Mouse (Mus musculus): ENCODE results near the gene Dgkd. TPM values are rescaled to one million over a fixed set of nuclear protein-coding genes. Genes with fewer than 3 reads are reported as not detected.

Dgkd gene
- polyA plus RNA-seq, 1 experiment from 2014 or later: 9.1 TPM

DNA sequence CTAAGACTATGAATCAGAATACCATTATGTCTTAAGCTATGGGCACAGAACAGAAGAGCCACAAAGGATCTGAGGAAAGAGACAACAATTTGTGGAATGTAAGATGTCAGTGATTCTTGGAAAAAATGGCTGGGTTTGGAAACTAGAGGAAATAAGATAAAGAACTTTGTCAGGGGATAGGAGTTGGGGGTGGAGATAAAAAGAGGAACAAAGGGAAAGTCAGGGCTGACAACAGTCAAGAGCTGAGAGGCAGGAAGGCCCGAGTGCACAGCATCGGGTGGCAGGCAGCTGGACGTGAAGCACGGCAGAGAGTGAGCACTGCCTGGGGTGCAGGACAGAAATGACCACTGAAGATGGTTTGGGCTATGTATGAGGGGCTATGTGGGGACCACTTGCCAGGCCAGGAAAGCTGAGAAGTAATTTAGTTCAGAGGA is 106.9 kb downstream of the Dgkd start:
- no peak overlapping the region for H3K4me3 ChIP-seq (ENCODE audit: low read depth, low read length)

DNA sequence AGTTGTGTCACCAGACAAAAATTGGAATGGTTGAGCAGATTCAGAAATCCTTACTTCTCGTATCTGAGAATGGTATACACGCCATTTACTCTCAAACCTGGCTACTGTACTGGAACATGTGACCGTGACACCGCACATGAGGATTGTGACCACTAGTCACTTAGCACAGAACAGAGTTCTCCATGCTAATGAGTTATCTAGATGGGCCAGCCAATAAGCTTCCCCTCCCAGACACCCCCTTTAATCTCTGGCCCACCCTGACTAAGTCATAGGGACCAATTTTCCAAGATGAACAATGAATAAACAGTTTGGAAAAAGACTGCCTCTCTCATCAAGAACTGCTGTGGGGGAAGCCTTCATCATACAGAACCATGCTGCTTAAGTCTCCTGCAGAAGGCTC is 107.7 kb downstream of the Dgkd start:
- no peaks in the 10 kb centered on the region for H3K27me3 ChIP-seq (ENCODE audit: insufficient read depth, low read length)
- H3K4me1 ChIP-seq (ENCODE audit: insufficient read depth): peaks cover 22% of the 10 kb centered on the region
- H3K9me3 ChIP-seq (ENCODE audit: low read length): no peaks in the 10 kb centered on the region
- peak overlapping the region; percentile 61; the same call in 1 of the 2 replicates for H3K4me2 ChIP-seq (ENCODE audit: low read depth, low read length)
- DNase-seq (no peak), ATAC-seq (peak; percentile 9; the same call in 1 of the 2 replicates)
- no peak overlapping the region for H3K4me3 ChIP-seq (ENCODE audit: low read depth, low read length)
- H3K27ac ChIP-seq (ENCODE audit: low read depth): peak overlapping the region; percentile 89
- H3K9ac ChIP-seq (replicated peaks): peak overlapping the region; percentile 48; the same call in 1 of the 2 replicates
- H3K36me3 ChIP-seq (replicated peaks; ENCODE audit: insufficient read depth, low read length): peaks cover 35% of the 10 kb centered on the region
- TF ChIP-seq EP300 (IDR thresholded peaks at IDR 0.05; ENCODE audit: low read depth): no peak
- TF ChIP-seq CTCF (IDR thresholded peaks at IDR 0.05; ENCODE audit: low read depth): no peak
- 67% methylated on average over 4 of the region's 4 CpGs for WGBS (ENCODE audit: insufficient replicate concordance)

More for the DNA sequence above, 106.9 kb downstream of the Dgkd start:
- H3K27me3 ChIP-seq (ENCODE audit: insufficient read depth, low read length): no peaks in the 10 kb centered on the region
- H3K27ac ChIP-seq (ENCODE audit: low read depth): peak overlapping the region; percentile 89
- TF ChIP-seq EP300 (IDR thresholded peaks at IDR 0.05; ENCODE audit: low read depth) (no peak), CTCF (IDR thresholded peaks at IDR 0.05; ENCODE audit: low read depth) (no peak)
- H3K4me2 ChIP-seq (ENCODE audit: low read depth, low read length): peak overlapping the region; percentile 30; the same call in 1 of the 2 replicates
- ATAC-seq (no peak), DNase-seq (peak; percentile 32)
- peaks cover 22% of the 10 kb centered on the region for H3K4me1 ChIP-seq (ENCODE audit: insufficient read depth)
- peaks cover 40% of the 10 kb centered on the region for H3K36me3 ChIP-seq (replicated peaks; ENCODE audit: insufficient read depth, low read length)
- 11% methylated on average over 4 of the region's 4 CpGs for WGBS (ENCODE audit: insufficient replicate concordance)
- no peaks in the 10 kb centered on the region for H3K9me3 ChIP-seq (ENCODE audit: low read length)
- H3K9ac ChIP-seq (replicated peaks): 0 out of 2 replicates have a peak overlapping the region, but pooled peaks have one; percentile 21

GRCm38 (mm10) chr1:87961459-87962167 is 108.5 kb downstream of the Dgkd start:
- 56% methylated on average over 2 of the region's 2 CpGs for WGBS (ENCODE audit: insufficient replicate concordance)
- Histone ChIP-seq H3K4me2 (ENCODE audit: low read depth, low read length) (peak overlapping the region; percentile 61), H3K9me3 (ENCODE audit: low read length) (no peaks in the 10 kb centered on the region), H3K27me3 (ENCODE audit: insufficient read depth, low read length) (no peaks in the 10 kb centered on the region), H3K4me3 (ENCODE audit: low read depth, low read length) (no peak overlapping the region), H3K4me1 (ENCODE audit: insufficient read depth) (peaks cover 22% of the 10 kb centered on the region), H3K27ac (ENCODE audit: low read depth) (peak overlapping the region; percentile 89), H3K9ac (replicated peaks) (peak overlapping the region; percentile 48), H3K36me3 (replicated peaks; ENCODE audit: insufficient read depth, low read length) (peaks cover 32% of the 10 kb centered on the region)
- ATAC-seq: peak; percentile 98
- peak; percentile 76 for DNase-seq
- TF ChIP-seq CTCF (IDR thresholded peaks at IDR 0.05; ENCODE audit: low read depth) (no peak), EP300 (IDR thresholded peaks at IDR 0.05; ENCODE audit: low read depth) (peak; percentile 100)

GRCm38 (mm10) chr1:87970381-87970780 is 117.3 kb downstream of the Dgkd start:
- H3K4me2 ChIP-seq (ENCODE audit: low read depth, low read length): no peak overlapping the region
- no peaks in the 10 kb centered on the region for H3K27me3 ChIP-seq (ENCODE audit: insufficient read depth, low read length)
- no peaks in the 10 kb centered on the region for H3K4me1 ChIP-seq (ENCODE audit: insufficient read depth)
- H3K9ac ChIP-seq (replicated peaks): no peak overlapping the region
- 64% methylated on average over 4 of the region's 4 CpGs for WGBS (ENCODE audit: insufficient replicate concordance)
- peaks cover 33% of the 10 kb centered on the region for H3K36me3 ChIP-seq (replicated peaks; ENCODE audit: insufficient read depth, low read length)
- no peak for ATAC-seq
- no peaks in the 10 kb centered on the region for H3K9me3 ChIP-seq (ENCODE audit: low read length)
- no peak for DNase-seq
- TF ChIP-seq CTCF (IDR thresholded peaks at IDR 0.05; ENCODE audit: low read depth): no peak
- no peak for TF ChIP-seq EP300 (IDR thresholded peaks at IDR 0.05; ENCODE audit: low read depth)
- no peak overlapping the region for H3K4me3 ChIP-seq (ENCODE audit: low read depth, low read length)
- no peak overlapping the region for H3K27ac ChIP-seq (ENCODE audit: low read depth)

- ATAC-seq: no peak
- 78% methylated on average over 4 of the region's 4 CpGs for WGBS (ENCODE audit: insufficient replicate concordance)
- H3K36me3 ChIP-seq (replicated peaks; ENCODE audit: insufficient read depth, low read length): peaks cover 60% of the 10 kb centered on the region
Measured at GRCm38 (mm10) chr1:87982291-87982690, 129.2 kb downstream of the Dgkd start.

DNA sequence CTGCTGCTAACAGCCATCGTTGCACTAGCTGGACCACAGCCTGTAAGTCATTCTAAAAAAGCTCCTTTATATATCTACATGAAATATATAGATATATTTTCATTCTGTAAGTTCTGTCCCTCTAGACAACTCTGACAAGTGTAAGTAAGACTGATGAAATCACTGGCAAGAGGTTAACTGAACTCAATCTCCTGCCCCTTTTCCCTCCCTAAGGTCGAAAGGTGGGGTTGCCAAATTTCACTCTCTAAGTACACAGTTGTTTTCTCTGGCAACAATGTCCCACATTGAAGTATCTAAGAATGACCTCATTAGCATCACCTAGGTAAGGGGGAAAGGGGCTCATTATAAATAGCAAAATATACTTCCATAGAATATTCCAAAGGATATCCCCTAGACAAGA is 139.6 kb downstream of the Dgkd start:
- H3K36me3 ChIP-seq (replicated peaks; ENCODE audit: insufficient read depth, low read length): peaks cover 57% of the 10 kb centered on the region
- no peak overlapping the region for H3K4me2 ChIP-seq (ENCODE audit: low read depth, low read length)
- peak; percentile 36; the same call in 1 of the 2 replicates for TF ChIP-seq EP300 (IDR thresholded peaks at IDR 0.05; ENCODE audit: low read depth)
- TF ChIP-seq CTCF (IDR thresholded peaks at IDR 0.05; ENCODE audit: low read depth): no peak
- peak; percentile 84 for ATAC-seq
- H3K9ac ChIP-seq (replicated peaks): no peak overlapping the region
- H3K4me1 ChIP-seq (ENCODE audit: insufficient read depth): no peaks in the 10 kb centered on the region
- DNase-seq: no peak
- H3K9me3 ChIP-seq (ENCODE audit: low read length): no peaks in the 10 kb centered on the region
- H3K27ac ChIP-seq (ENCODE audit: low read depth): peak overlapping the region; percentile 30; the same call in 1 of the 2 replicates
- 65% methylated on average over 2 of the region's 2 CpGs for WGBS (ENCODE audit: insufficient replicate concordance)
- no peaks in the 10 kb centered on the region for H3K27me3 ChIP-seq (ENCODE audit: insufficient read depth, low read length)
- H3K4me3 ChIP-seq (ENCODE audit: low read depth, low read length): no peak overlapping the region

More at GRCm38 (mm10) chr1:87982291-87982690, 129.2 kb downstream of the Dgkd start:
- no peaks in the 10 kb centered on the region for H3K27me3 ChIP-seq (ENCODE audit: insufficient read depth, low read length)
- no peaks in the 10 kb centered on the region for H3K4me1 ChIP-seq (ENCODE audit: insufficient read depth)
- no peak overlapping the region for H3K4me2 ChIP-seq (ENCODE audit: low read depth, low read length)
- H3K27ac ChIP-seq (ENCODE audit: low read depth): no peak overlapping the region
- no peak for TF ChIP-seq EP300 (IDR thresholded peaks at IDR 0.05; ENCODE audit: low read depth)
- no peak for TF ChIP-seq CTCF (IDR thresholded peaks at IDR 0.05; ENCODE audit: low read depth)
- DNase-seq: no peak
- no peak overlapping the region for H3K9ac ChIP-seq (replicated peaks)
- no peak overlapping the region for H3K4me3 ChIP-seq (ENCODE audit: low read depth, low read length)
- no peaks in the 10 kb centered on the region for H3K9me3 ChIP-seq (ENCODE audit: low read length)

Other genes with a start within 250 kb of the Dgkd start
- 11.3 and 13.3 TPM in 2 replicates for gene Inpp5d, start 233.0 kb upstream of the Dgkd start, polyA plus RNA-seq (2015; fragmentation: Nextera tagmentation; extraction: Ambion mirVana)
- 15.4 and 18.6 TPM in 2 replicates for gene Atg16l1, start 97.4 kb upstream of the Dgkd start, polyA plus RNA-seq (2015; fragmentation: Nextera tagmentation; extraction: Ambion mirVana)
- gene Sag, start 49.6 kb upstream of the Dgkd start, polyA plus RNA-seq (2015; fragmentation: Nextera tagmentation; extraction: Ambion mirVana): 0.17 and 0.42 TPM in 2 replicates
- gene Usp40, start 155.3 kb downstream of the Dgkd start, polyA plus RNA-seq (2015; fragmentation: Nextera tagmentation; extraction: Ambion mirVana): 7.3 and 9.2 TPM in 2 replicates
- 0.21 and 0.45 TPM in 2 replicates for gene Ugt1a10, start 202.1 kb downstream of the Dgkd start, polyA plus RNA-seq (2015; fragmentation: Nextera tagmentation; extraction: Ambion mirVana)
- 0.54 and 0.56 TPM in 2 replicates for gene Ugt1a9, start 217.5 kb downstream of the Dgkd start, polyA plus RNA-seq (2015; fragmentation: Nextera tagmentation; extraction: Ambion mirVana)
- gene Ugt1a8, start 234.5 kb downstream of the Dgkd start, polyA plus RNA-seq (2015; fragmentation: Nextera tagmentation; extraction: Ambion mirVana): not detected in 2 replicates
- gene Ugt1a7c, start 241.8 kb downstream of the Dgkd start, polyA plus RNA-seq (2015; fragmentation: Nextera tagmentation; extraction: Ambion mirVana): 2.3 and 2.9 TPM in 2 replicates
- gene Ugt1a6b, start 250.0 kb downstream of the Dgkd start, polyA plus RNA-seq (2015; fragmentation: Nextera tagmentation; extraction: Ambion mirVana): 28.8 and 29.4 TPM in 2 replicates

All from liver, postnatal 0 days (tissue).